Mouse (Mus musculus): ENCODE data around the gene Nrcam.
A peak's percentile ranks its signal among the peaks of the same experiment; 100 is the strongest.

DNA sequence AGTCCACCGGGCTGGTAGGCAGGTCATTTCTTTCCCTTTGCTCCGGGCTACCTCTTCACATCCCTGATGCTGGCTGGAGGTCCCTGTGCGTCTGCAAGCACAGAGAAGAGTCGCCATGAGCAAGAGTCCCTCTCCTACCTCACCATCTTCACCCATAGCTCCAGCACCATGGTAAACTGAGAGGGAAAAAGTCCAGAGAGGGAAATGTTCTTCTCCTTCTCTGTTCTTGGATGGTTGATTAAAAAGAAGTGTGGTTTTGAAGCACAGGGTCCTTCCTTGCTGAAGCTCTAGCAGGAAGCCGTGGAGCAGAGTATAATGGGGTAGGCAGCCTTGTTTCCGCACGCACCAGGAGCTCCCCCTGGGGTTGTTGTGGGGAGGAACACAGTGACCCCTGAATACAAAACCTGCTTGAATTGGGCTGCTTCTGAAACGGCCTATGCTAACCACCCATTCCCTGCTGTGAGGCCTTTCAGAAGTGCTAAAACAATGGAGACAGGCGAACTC is 1.6 kb downstream of the Nrcam start:
- TF ChIP-seq USF1 (IDR thresholded peaks at IDR 0.05; ENCODE audit: low read depth, low read length): no peak
- no peak for TF ChIP-seq POLR2A (IDR thresholded peaks at IDR 0.05; ENCODE audit: low read depth, low read length)
- no peak for TF ChIP-seq UBTF (IDR thresholded peaks at IDR 0.05; ENCODE audit: low read depth, low read length)
- TF ChIP-seq MEF2A (IDR thresholded peaks at IDR 0.05; ENCODE audit: borderline replicate concordance, low read depth, low read length): no peak
- no peak for TF ChIP-seq CHD2 (IDR thresholded peaks at IDR 0.05; ENCODE audit: low read length)
- no peak for TF ChIP-seq ZMIZ1 (IDR thresholded peaks at IDR 0.05; ENCODE audit: low read depth, low read length)
- TF ChIP-seq CTCF (conservative IDR thresholded peaks at IDR 0.05 in 1 of 2, IDR thresholded peaks at IDR 0.05 in 1 of 2; ENCODE audit: low read depth in 2 of 2, low read length in 2 of 2): peak in 1 of 2 experiments; percentile 29; a peak in 2 of 4 replicates
- TF ChIP-seq HCFC1 (IDR thresholded peaks at IDR 0.05; ENCODE audit: low read depth, low read length): no peak
- no peak for TF ChIP-seq MYC (IDR thresholded peaks at IDR 0.05; ENCODE audit: low read depth, low read length)
- peak; percentile 2 for TF ChIP-seq RAD21 (IDR thresholded peaks at IDR 0.05; ENCODE audit: low read depth, low read length)
- no peak for TF ChIP-seq EP300 (IDR thresholded peaks at IDR 0.05; ENCODE audit: low read length)
